Mouse (Mus musculus): Measurements from ENCODE around the gene Cnpy2.

- TF ChIP-seq CHD2 (IDR thresholded peaks at IDR 0.05; ENCODE audit: low read depth, low read length), result no peak
- no peak for TF ChIP-seq HCFC1 (IDR thresholded peaks at IDR 0.05; ENCODE audit: borderline replicate concordance, insufficient read depth, low read length)
- TF ChIP-seq MAFK (IDR thresholded peaks at IDR 0.05; ENCODE audit: insufficient read depth, low read depth, low read length), result no peak
- TF ChIP-seq ZC3H11A (IDR thresholded peaks at IDR 0.05; ENCODE audit: borderline replicate concordance, low read depth, low read length), result no peak
Measured at GRCm38 (mm10) chr10:128282886-128283450, 39.3 kb upstream of the Cnpy2 start.

Data from ES-E14 (cell line).